8 mouse cellular contexts compared by ENCODE assay signal in genomic region chr1:189080797-189081196, GRCm38 (mm10).
DNase-seq lines count a peak whose midpoint lies in the region; ATAC-seq lines count a peak whose summit lies in the region.

No protein-coding gene starts in this region.

- no peak overlapping the region for H3K4me2 ChIP-seq in liver, embryonic 11.5 days

- H3K27ac ChIP-seq in liver, embryonic 11.5 days (ENCODE audit: low read depth, low read length) = no peak overlapping the region

- H3K9me3 ChIP-seq in liver, embryonic 11.5 days (ENCODE audit: control insufficient read depth, low read length) = no peaks in the 10 kb centered on the region

- no peaks in the 10 kb centered on the region for H3K4me1 ChIP-seq in liver, embryonic 11.5 days (replicated peaks; ENCODE audit: control insufficient read depth, insufficient read depth, low read length)

- H3K4me3 ChIP-seq in liver, embryonic 11.5 days (ENCODE audit: low read depth, low read length) = no peak overlapping the region

- DNase-seq in 416B (ENCODE audit: low read depth) = peak; percentile 58
- DNase-seq in adrenal gland, adult 2 months = peak; percentile 55
- DNase-seq in embryo, embryonic 9.5 days (ENCODE audit: extremely low spot score) = peak; percentile 79
- peak; percentile 21 to 23 for DNase-seq in heart, adult 9 months (ENCODE audit: low spot score in 2 of 2)
- DNase-seq in kidney, adult 8-10 months = peak; percentile 2 to 16
- DNase-seq in liver, embryonic 11.5 days (ENCODE audit: low spot score) = peak; percentile 59
- peak; percentile 83 for DNase-seq in neural tube, embryonic 10.5 days (ENCODE audit: extremely low spot score, low spot score)
- DNase-seq in urinary bladder, postnatal 14 days (ENCODE audit: low spot score) = peak; percentile 58

- WGBS in liver, embryonic 11.5 days = 15% methylated on average over 9 of the region's 9 CpGs

- H3K9ac ChIP-seq in liver, embryonic 11.5 days (ENCODE audit: low read depth, low read length) = no peak overlapping the region

- H3K36me3 ChIP-seq in liver, embryonic 11.5 days (ENCODE audit: control insufficient read depth, insufficient read depth, low read length) = no peaks in the 10 kb centered on the region

- ATAC-seq in liver, embryonic 11.5 days (replicated peaks; ENCODE audit: low FRiP score) = peak; percentile 56; the same call in 1 of the 2 replicates

- no peaks in the 10 kb centered on the region for H3K27me3 ChIP-seq in liver, embryonic 11.5 days (replicated peaks; ENCODE audit: control insufficient read depth, insufficient read depth, low read length)

Comparison
In these comparisons a context has a peak if more than half of its experiments do, and no peak if none do; other contexts are left out.
1. DNase-seq: peak in every context shown above with its lines; median percentile 83 in neural tube, embryonic 10.5 days; 79 in embryo, embryonic 9.5 days; 59 in liver, embryonic 11.5 days; 58 in 416B; 58 in urinary bladder, postnatal 14 days; 55 in adrenal gland, adult 2 months; 22 in heart, adult 9 months; 9 in kidney, adult 8-10 months.